Comparison of ENCODE assay signal across 27 mouse cellular contexts in genomic region chr9:99072538-99072937, GRCm38 (mm10). TPM values are rescaled to one million over a fixed set of nuclear protein-coding genes. Genes with fewer than 3 reads are reported as not detected.
A peak's percentile ranks its signal among the peaks of the same experiment; 100 is the strongest.
DNase-seq lines count a peak whose midpoint lies in the region; ATAC-seq and TF ChIP-seq lines count a peak whose summit lies in the region.
"Had no signal": no experiment of that assay in that cellular context is flagged by ENCODE, and none has a peak within 500 bp of the region (broad histone marks: within the 10 kb centered on the region; RNA-seq: fewer than 3 reads in every experiment).

No protein-coding gene starts in this region.

- H3K9ac ChIP-seq in midbrain, embryonic 11.5 days (ENCODE audit: low read length), result no peak overlapping the region
- H3K9ac ChIP-seq in midbrain, embryonic 15.5 days, result no peak overlapping the region
- H3K9ac ChIP-seq in liver, postnatal 0 days (replicated peaks), result no peak overlapping the region
- H3K9ac ChIP-seq: heart, embryonic 15.5 days; hindbrain, embryonic 12.5 days; lung, embryonic 14.5 days; neural tube, embryonic 13.5 days; stomach, embryonic 15.5 days had no signal

- H3K27ac ChIP-seq in midbrain, embryonic 11.5 days (ENCODE audit: low read depth, low read length), result no peak overlapping the region
- H3K27ac ChIP-seq in midbrain, embryonic 15.5 days, result no peak overlapping the region
- no peak overlapping the region for H3K27ac ChIP-seq in liver, postnatal 0 days (ENCODE audit: low read depth)
- H3K27ac ChIP-seq: heart, adult 2 months; heart, embryonic 15.5 days; hindbrain, embryonic 12.5 days; left cerebral cortex, adult 2 months; neural tube, embryonic 13.5 days; stomach, embryonic 15.5 days had no signal

- no peak for ATAC-seq in midbrain, embryonic 11.5 days (ENCODE audit: low FRiP score)
- no peak for ATAC-seq in midbrain, embryonic 15.5 days (replicated peaks)
- peak; percentile 89 for ATAC-seq in granulocyte monocyte progenitor cell, adult 5-6 weeks (replicated peaks; ENCODE audit: poor library complexity, severe bottlenecking)
- ATAC-seq in liver, postnatal 0 days, result no peak
- ATAC-seq: inflammation-experienced regulatory T-cells, adult 6 months had no signal

- no peaks in the 10 kb centered on the region for H3K4me1 ChIP-seq in midbrain, embryonic 11.5 days (ENCODE audit: control insufficient read depth, insufficient read depth, low read length)
- no peaks in the 10 kb centered on the region for H3K4me1 ChIP-seq in midbrain, embryonic 15.5 days
- no peaks in the 10 kb centered on the region for H3K4me1 ChIP-seq in liver, postnatal 0 days (ENCODE audit: insufficient read depth)
- H3K4me1 ChIP-seq: heart, embryonic 15.5 days; hindbrain, embryonic 12.5 days; neural tube, embryonic 13.5 days; stomach, embryonic 15.5 days had no signal

- DNase-seq in embryo, embryonic 10 days (ENCODE audit: low spot score), result peak; percentile 37
- no peak for DNase-seq in embryo, embryonic 9.5 days (ENCODE audit: extremely low spot score)
- DNase-seq in midbrain, embryonic 11.5 days (ENCODE audit: low spot score, missing footprints), result peak; percentile 57
- DNase-seq in splenic B cell, adult 2 months (ENCODE audit: low read depth, low spot score), result peak; percentile 6
- no peak for DNase-seq in left cerebral cortex, postnatal 25 days (ENCODE audit: low spot score in 2 of 2)
- no peak for DNase-seq in liver, postnatal 0 days
- DNase-seq: cerebellum, adult 9-11 months; heart, adult 2 months; kidney, adult 2 months; layer of hippocampus, adult 9-11 months; lung, embryonic 14.5 days; thymus, adult 18-20 months had no signal

- 73% methylated on average over 4 of the region's 4 CpGs for WGBS in midbrain, embryonic 11.5 days
- 86% methylated on average over 4 of the region's 4 CpGs for WGBS in midbrain, embryonic 15.5 days
- 58% methylated on average over 4 of the region's 4 CpGs for WGBS in liver, postnatal 0 days (ENCODE audit: insufficient replicate concordance)

- intact Hi-C loops in left cerebral cortex, postnatal 25 days (cut with DNase I), result no loop called here

- H3K27me3 ChIP-seq in midbrain, embryonic 11.5 days (ENCODE audit: control insufficient read depth, insufficient read depth, low read length), result no peaks in the 10 kb centered on the region
- no peaks in the 10 kb centered on the region for H3K27me3 ChIP-seq in midbrain, embryonic 15.5 days (replicated peaks)
- H3K27me3 ChIP-seq in splenic B cell, adult 2 months (ENCODE audit: control insufficient read depth, insufficient read depth, low read length, poor library complexity, severe bottlenecking), result no peaks in the 10 kb centered on the region
- no peaks in the 10 kb centered on the region for H3K27me3 ChIP-seq in liver, postnatal 0 days (ENCODE audit: insufficient read depth, low read length)
- H3K27me3 ChIP-seq: heart, embryonic 15.5 days; hindbrain, embryonic 12.5 days; megakaryocyte, embryonic 14.5 days; neural tube, embryonic 13.5 days; stomach, embryonic 15.5 days had no signal

- no peak for TF ChIP-seq EP300 in liver, postnatal 0 days (IDR thresholded peaks at IDR 0.05; ENCODE audit: low read depth)

- TF ChIP-seq CTCF in liver, postnatal 0 days (IDR thresholded peaks at IDR 0.05; ENCODE audit: low read depth), result no peak

- H3K4me2 ChIP-seq in midbrain, embryonic 11.5 days, result no peak overlapping the region
- no peak overlapping the region for H3K4me2 ChIP-seq in midbrain, embryonic 15.5 days
- no peak overlapping the region for H3K4me2 ChIP-seq in liver, postnatal 0 days (ENCODE audit: low read depth, low read length)
- H3K4me2 ChIP-seq: heart, embryonic 15.5 days; hindbrain, embryonic 12.5 days; liver, embryonic 11.5 days; lung, embryonic 14.5 days; neural tube, embryonic 13.5 days; stomach, embryonic 15.5 days had no signal

- no peaks in the 10 kb centered on the region for H3K36me3 ChIP-seq in midbrain, embryonic 11.5 days (ENCODE audit: control insufficient read depth, insufficient read depth, low read length)
- H3K36me3 ChIP-seq in midbrain, embryonic 15.5 days (replicated peaks), result peaks cover 9% of the 10 kb centered on the region; the same call in 1 of the 2 replicates
- no peaks in the 10 kb centered on the region for H3K36me3 ChIP-seq in splenic B cell, adult 2 months (ENCODE audit: control insufficient read depth, insufficient read depth, low read length, poor library complexity, severe bottlenecking)
- H3K36me3 ChIP-seq in liver, postnatal 0 days (replicated peaks; ENCODE audit: insufficient read depth, low read length), result peaks cover 26% of the 10 kb centered on the region
- H3K36me3 ChIP-seq: heart, embryonic 15.5 days; stomach, embryonic 15.5 days had no signal

- H3K9me3 ChIP-seq in midbrain, embryonic 11.5 days (ENCODE audit: control insufficient read depth, low read length), result no peaks in the 10 kb centered on the region
- H3K9me3 ChIP-seq in midbrain, embryonic 15.5 days, result no peaks in the 10 kb centered on the region
- H3K9me3 ChIP-seq in liver, postnatal 0 days (ENCODE audit: low read length), result no peaks in the 10 kb centered on the region
- H3K9me3 ChIP-seq: heart, embryonic 15.5 days; hindbrain, embryonic 12.5 days; megakaryocyte, embryonic 14.5 days; neural tube, embryonic 13.5 days; stomach, embryonic 15.5 days had no signal

- no peak overlapping the region for H3K4me3 ChIP-seq in midbrain, embryonic 11.5 days (ENCODE audit: low read depth, low read length)
- no peak overlapping the region for H3K4me3 ChIP-seq in midbrain, embryonic 15.5 days
- no peak overlapping the region for H3K4me3 ChIP-seq in liver, postnatal 0 days (ENCODE audit: low read depth, low read length)
- H3K4me3 ChIP-seq: heart, adult 2 months; heart, embryonic 15.5 days; hindbrain, embryonic 12.5 days; left cerebral cortex, adult 2 months; megakaryocyte, embryonic 14.5 days; neural tube, embryonic 13.5 days; stomach, embryonic 15.5 days had no signal

RNA-seq across cellular contexts. Expression of gene Gm1123, which starts 37.0 kb away (rescaled TPM):
- polyA plus RNA-seq in midbrain, embryonic 11.5 days (2014; fragmentation: Nextera tagmentation; extraction: Ambion mirVana), result 0.08 TPM in 1 of 2 replicates, not detected in the other
- 0.11 and 0.18 TPM in 2 replicates for polyA plus RNA-seq in midbrain, embryonic 15.5 days (2015; fragmentation: Nextera tagmentation; extraction: Ambion mirVana)
- not detected in 2 replicates for total RNA-seq in granulocyte monocyte progenitor cell, adult 5-6 weeks (2014; fragmentation: Nextera tagmentation)
- not detected in 2 replicates for total RNA-seq in granulocyte monocyte progenitor cell, adult 5-6 weeks (2017)
- not detected for total RNA-seq in left cerebral cortex, postnatal 25 days (2021)
- 0.07 TPM in 1 of 2 replicates, not detected in the other for polyA plus RNA-seq in liver, postnatal 0 days (2015; fragmentation: Nextera tagmentation; extraction: Ambion mirVana)
- total RNA-seq: adrenal gland, adult 18-20 months; gastrocnemius, adult 8-10 months; heart, adult 2 months; left cerebral cortex, adult 2 months had no signal
- polyA plus RNA-seq: forebrain, embryonic 11.5 days; frontal cortex, adult 2 months; heart, adult 2 months; hindbrain, embryonic 12.5 days; limb, embryonic 11.5 days; liver, embryonic 11.5 days; lung, embryonic 14.5 days had no signal

Comparison
In these comparisons a context has a peak if more than half of its experiments do, and no peak if none do; other contexts are left out.
1. DNase-seq: peak in embryo, embryonic 10 days (single experiment), midbrain, embryonic 11.5 days (single experiment) and splenic B cell, adult 2 months (single experiment); none in embryo, embryonic 9.5 days (single experiment), left cerebral cortex, postnatal 25 days (0 of 2) and liver, postnatal 0 days (single experiment).